ENCODE assay signal across 42 mouse cellular contexts in genomic region chrX:58013391-58013790, GRCm38 (mm10). TPM values are rescaled to one million over a fixed set of nuclear protein-coding genes. Genes with fewer than 3 reads are reported as not detected.
"Had no signal": no experiment of that assay in that cellular context is flagged by ENCODE, and none has a peak within 500 bp of the region (broad histone marks: within the 10 kb centered on the region; RNA-seq: fewer than 3 reads in every experiment).

No protein-coding gene starts in this region.

- H3K4me3 ChIP-seq: heart, embryonic 12.5 days; heart, embryonic 13.5 days; heart, embryonic 15.5 days; hindbrain, embryonic 10.5 days; hindbrain, embryonic 12.5 days; hindbrain, embryonic 13.5 days; hindbrain, embryonic 15.5 days; intestine, embryonic 15.5 days; kidney, embryonic 15.5 days; layer of hippocampus, adult 2 months; left cerebral cortex, adult 2 months had no signal

- DNase-seq: heart, postnatal 10 days; heart, postnatal 14 days; heart, postnatal 36 days; kidney, adult 11 months; kidney, adult 18-20 months; kidney, adult 2 months; kidney, adult 8-10 months; kidney, adult 9 months; kidney, postnatal 10 days; kidney, postnatal 14 days; kidney, postnatal 25 days; kidney, postnatal 36 days; kidney, postnatal 4 days; layer of hippocampus, adult 9-11 months; layer of hippocampus, postnatal 36 days had no signal

- H3K27ac ChIP-seq: heart, embryonic 13.5 days; heart, embryonic 15.5 days; hindbrain, embryonic 10.5 days; hindbrain, embryonic 12.5 days; hindbrain, embryonic 13.5 days; hindbrain, embryonic 14.5 days; hindbrain, embryonic 15.5 days; hindbrain, postnatal 0 days; intestine, embryonic 15.5 days; kidney, embryonic 15.5 days; kidney, postnatal 0 days; layer of hippocampus, adult 2 months; left cerebral cortex, adult 2 months had no signal

- H3K36me3 ChIP-seq: heart, embryonic 12.5 days; heart, embryonic 13.5 days; heart, embryonic 15.5 days; hindbrain, embryonic 10.5 days; hindbrain, embryonic 12.5 days; hindbrain, embryonic 13.5 days; hindbrain, embryonic 15.5 days; intestine, embryonic 15.5 days; kidney, embryonic 15.5 days had no signal

- H3K9me3 ChIP-seq: heart, embryonic 12.5 days; heart, embryonic 13.5 days; heart, embryonic 15.5 days; hindbrain, embryonic 10.5 days; hindbrain, embryonic 12.5 days; hindbrain, embryonic 13.5 days; hindbrain, embryonic 15.5 days; intestine, embryonic 15.5 days; kidney, embryonic 15.5 days had no signal

- H3K4me1 ChIP-seq: heart, embryonic 12.5 days; heart, embryonic 13.5 days; heart, embryonic 15.5 days; hindbrain, embryonic 12.5 days; hindbrain, embryonic 15.5 days; intestine, embryonic 15.5 days had no signal

- H3K9ac ChIP-seq: heart, embryonic 12.5 days; heart, embryonic 13.5 days; heart, embryonic 15.5 days; hindbrain, embryonic 12.5 days; hindbrain, embryonic 13.5 days; hindbrain, embryonic 14.5 days; hindbrain, embryonic 15.5 days; intestine, embryonic 15.5 days; kidney, embryonic 15.5 days had no signal

RNA-seq across cellular contexts. Expression of gene Zic3, which starts 9.1 kb away (rescaled TPM):
- total RNA-seq: heart, postnatal 10 days; heart, postnatal 14 days; heart, postnatal 25 days; heart, postnatal 36 days; hematopoietic stem cell, adult 5-6 weeks had no signal
- polyA plus RNA-seq: heart, embryonic 11.5 days; heart, embryonic 14.5 days; heart, embryonic 16.5 days; heart, postnatal 0 days; inflammation-experienced regulatory T-cells, adult 6 months; intestine, embryonic 14.5 days; intestine, embryonic 15.5 days; intestine, embryonic 16.5 days; intestine, postnatal 0 days; kidney, adult 2 months; kidney, embryonic 14.5 days; kidney, embryonic 15.5 days; kidney, embryonic 16.5 days; kidney, postnatal 0 days; large intestine, adult 2 months had no signal
